Mouse (Mus musculus): ENCODE measurements at regions not wholly inside any gene's neighbourhood (a gene's known extent, or its start where the extent isn't known, plus 50 kb on each side); places are given as distances from the start of the nearest gene placed in this dataset.
"Not testable (repeated sequence)": the region's sequence is repeated elsewhere in the genome, so short reads cannot be mapped to it uniquely, and the experiment has no call there.

DNA sequence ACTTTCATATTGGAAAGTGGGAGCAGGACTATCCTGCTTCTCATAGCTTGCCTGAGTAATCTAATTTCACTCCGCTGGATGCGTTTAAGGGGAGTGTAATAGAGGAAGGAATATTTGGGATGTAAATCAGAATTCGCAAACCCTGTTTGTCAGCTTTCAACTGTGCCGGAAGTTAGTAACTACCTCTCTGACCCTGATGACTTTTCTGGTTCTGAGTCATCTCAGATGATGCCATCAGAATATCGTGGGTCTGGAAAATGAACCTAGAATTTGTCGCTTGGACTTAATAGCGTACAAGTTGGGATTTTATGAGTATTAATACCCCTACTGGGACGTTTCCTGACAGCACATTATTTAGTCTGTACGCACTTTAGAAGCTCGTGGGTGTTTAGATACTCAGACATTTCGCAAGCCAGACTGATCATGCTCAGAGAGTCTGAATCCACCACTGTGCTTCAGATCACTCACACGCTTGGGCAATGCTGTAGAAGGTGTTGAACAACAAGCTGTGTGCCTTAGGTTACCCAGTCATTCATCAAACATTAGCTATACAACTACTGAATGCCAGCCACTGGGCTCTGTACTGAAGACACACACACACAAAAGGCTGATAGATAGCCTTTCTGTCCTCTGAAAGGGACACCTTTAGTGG, 131.1 kb downstream of the Phlda1 start:
- DNase-seq (ENCODE audit: low spot score in 2 of 2): no peak

DNA sequence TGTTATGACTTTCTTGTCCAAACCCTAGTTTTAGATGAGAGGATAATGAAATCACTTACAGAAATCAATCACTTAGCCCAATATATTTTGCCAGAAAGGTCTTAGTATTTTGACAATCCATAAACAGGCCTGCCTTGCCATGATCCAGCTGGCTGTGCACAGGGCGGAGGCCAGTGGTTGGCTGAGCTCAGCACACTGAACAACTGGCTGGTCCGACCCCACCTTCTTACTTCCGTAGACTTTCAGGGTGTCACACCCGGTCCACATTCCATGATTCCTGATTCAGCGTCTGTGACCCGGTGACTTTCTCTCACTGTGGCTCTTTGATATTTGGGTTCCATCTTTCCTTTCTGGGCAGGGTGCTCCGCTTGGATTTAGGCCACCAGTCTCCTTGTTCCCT, 133.8 kb downstream of the Phlda1 start:
- DNase-seq (ENCODE audit: low spot score in 2 of 2): no peak

DNA sequence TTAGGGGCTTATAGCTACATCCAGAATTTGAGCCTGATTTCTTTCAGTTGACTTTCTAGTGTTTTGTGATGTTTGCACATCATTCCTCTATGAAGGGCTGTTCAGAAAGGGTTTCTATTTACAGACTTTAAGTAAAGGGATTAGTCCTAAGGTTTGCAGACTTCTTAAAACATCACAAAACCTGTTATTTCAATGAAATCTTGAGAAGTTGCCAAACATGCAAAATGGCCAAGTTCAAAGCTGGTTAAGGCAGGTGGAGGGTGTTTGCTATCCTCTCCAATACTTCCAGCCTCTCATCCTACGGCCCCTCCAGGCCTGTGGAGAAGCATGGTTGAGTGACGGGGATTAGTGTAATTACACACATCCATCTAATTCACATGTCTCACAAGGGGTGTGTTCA, 136.6 kb downstream of the Phlda1 start:
- no peak for DNase-seq (ENCODE audit: low spot score in 2 of 2)

DNA sequence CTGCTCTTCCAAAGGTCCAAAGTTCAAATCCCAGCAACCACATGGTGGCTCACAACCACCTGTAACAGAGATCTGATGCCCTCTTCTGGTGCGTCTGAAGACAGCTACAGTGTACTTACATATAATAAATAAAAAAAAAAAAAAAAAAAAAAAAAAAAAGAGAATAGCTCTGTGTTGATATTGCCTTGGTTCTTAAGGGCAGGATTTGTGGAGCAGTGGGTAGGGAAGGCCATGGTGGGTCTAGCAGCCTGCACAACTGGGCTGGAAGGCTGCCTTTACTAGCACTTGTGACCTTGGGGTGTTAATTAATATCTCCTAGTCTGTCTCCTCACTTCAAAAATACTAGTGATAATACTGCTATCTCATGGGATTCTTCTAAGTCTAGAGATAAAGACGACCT, 147.7 kb downstream of the Phlda1 start:
- not testable (repeated sequence) for DNase-seq (ENCODE audit: low spot score in 2 of 2)

DNA sequence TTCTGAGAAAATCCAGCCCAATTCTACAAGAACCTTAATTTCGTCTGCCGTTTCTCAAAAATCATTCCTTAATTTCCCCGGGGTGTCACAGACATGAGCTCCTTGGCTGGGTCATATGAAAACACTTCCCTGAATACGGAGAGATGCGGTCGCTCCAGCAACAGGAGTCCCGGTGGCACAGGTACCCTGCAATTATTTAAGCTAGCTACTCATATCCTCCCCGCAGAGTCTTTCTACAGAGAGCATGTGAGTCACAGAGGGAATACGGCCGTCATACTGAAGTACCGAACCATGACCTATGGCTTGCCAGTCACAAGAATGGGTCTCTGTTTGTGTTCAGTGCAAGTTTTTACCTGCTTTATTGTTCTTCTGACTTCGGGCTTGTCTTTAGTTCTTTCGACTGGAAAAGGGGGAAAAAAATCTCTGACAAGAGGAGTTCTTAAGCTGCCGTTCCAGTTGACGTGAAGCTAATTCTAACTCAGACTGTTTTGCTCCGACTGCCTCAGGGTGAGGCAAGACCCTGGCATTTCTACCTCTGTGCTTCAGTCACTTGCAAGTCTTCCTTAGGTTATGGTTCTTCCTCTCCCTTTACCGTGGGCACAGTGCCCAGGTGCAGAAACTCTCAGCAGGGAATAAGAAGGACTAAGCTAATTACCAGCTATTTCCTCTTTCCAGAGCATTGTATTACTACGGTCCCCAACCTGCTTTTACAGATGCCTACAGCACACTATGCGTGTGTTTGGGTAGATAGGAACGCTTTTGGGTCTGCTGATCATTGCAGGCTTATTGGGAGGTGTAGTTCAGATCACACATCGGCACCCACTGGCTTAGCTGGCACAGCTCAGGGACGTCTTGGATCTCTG, 148.5 kb downstream of the Phlda1 start:
- no peak for DNase-seq (ENCODE audit: low spot score in 2 of 2)

DNA sequence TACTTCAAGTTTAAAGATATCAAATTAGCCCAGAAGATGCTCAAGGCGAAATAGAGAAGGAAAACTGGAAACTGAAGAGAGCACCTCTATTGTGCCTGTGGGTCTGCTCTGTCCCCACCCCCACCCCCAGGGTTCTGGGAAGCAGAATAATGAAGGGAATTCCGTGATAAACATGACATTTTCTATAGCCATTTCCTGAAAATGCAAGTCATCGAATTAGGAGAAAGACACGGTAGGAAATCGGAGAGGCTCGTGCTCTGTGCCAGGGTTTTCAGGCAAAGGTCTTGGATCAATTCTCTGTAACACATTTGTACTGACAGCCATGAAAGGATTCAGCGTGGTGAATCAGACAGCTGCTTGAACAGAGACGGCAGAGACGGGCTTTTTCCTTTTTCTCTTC, 152.7 kb downstream of the Phlda1 start:
- no peak for DNase-seq (ENCODE audit: low spot score in 2 of 2)

DNA sequence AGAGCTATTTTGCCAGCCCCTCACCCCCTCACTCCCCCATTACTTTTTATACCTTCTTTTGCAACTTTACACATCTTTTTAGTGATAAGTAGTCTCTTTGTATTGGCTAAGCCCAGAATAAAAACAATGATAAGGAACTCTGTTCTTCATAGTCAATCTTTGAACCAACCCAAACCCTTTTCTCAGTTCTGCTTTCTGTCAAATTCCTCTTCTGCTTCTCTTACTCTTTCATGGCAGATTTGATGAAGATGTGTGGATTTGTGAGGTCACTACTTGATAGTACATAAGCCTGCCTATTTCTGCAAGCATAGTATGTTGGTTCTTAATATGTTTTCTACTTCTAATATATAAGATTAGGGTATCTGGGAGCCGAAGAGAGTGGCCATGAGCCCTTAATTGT, 156.6 kb downstream of the Phlda1 start:
- no peak for DNase-seq (ENCODE audit: low spot score in 2 of 2)

DNA sequence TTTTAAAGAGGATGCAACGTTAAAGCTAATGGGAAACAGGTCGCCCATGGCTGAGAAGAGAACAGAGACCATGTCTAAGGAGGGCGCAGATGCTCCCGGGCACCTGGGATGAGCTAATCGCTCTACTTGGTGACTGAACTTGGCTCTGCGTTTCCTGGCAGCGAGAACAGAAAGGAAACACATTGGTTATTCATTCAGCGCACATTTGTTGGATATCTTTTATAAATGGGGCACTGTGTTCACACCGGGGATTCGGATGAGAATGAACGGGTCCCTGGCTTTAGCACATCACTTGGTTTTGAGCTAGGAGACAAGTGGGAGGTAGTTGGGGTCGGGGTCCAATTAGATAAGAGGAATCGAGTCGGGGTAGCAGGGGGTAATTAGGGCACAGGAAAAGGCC, 159.7 kb downstream of the Phlda1 start:
- DNase-seq (ENCODE audit: low spot score in 2 of 2): no peak

DNA sequence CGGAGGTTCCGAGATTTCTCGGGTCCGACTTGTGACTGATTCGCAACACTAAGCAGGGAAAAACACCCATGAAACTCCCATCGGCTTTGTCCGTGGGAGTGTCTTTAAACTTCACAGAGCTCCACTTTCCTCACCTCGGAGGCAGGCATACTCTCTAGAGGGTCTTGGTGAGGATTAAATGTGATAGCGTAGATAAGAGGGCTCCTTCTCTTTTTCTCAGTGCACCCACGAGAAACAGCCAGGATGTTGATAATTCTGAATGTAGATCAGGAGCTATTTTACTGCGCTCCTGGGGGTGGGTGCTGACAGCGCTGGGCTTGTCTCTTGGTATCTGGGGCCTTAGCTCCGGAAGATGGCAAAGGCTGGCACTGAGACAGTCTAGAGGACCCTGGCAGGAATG, 160.9 kb downstream of the Phlda1 start:
- DNase-seq (ENCODE audit: low spot score in 2 of 2): no peak

DNA sequence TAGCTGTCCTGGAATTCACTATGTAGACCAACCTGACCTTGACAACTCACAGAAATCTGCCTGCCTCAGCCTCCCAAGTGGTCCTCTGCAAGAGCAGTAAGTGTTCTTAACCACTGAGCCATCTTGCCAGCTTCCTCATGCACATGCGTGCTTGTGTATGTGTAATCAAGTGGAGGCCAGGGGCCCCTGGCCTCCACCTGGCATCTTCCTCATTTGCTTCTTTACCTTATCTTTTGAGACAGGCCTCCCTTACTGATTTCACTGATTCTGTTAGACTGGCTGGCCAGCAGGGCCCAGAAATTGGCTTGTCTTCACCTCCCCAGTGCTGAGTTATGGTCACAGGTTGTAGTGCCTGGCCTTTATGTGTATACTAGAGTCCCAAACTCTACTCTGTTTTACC, 162.6 kb downstream of the Phlda1 start:
- no peak for DNase-seq (ENCODE audit: low spot score in 2 of 2)

DNA sequence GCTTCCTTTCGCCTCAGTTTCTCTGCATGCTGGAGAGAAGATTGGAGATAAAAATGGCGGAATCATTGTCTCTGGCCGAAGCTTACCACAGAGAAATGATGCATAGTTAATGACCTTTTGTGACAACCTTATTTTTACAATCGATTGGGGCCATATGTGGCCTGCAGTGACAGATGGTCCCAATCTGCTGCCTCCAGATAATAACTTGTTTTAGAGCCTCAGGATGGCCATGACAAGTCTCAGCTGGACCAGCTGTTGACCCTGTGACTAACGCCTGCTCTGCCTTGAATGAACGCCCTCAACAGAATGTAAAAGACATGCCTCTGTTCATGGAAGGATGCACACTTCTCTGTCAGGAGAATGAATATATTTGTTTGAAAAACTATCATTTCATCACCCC, 163.6 kb downstream of the Phlda1 start:
- no peak for DNase-seq (ENCODE audit: low spot score in 2 of 2)

DNA sequence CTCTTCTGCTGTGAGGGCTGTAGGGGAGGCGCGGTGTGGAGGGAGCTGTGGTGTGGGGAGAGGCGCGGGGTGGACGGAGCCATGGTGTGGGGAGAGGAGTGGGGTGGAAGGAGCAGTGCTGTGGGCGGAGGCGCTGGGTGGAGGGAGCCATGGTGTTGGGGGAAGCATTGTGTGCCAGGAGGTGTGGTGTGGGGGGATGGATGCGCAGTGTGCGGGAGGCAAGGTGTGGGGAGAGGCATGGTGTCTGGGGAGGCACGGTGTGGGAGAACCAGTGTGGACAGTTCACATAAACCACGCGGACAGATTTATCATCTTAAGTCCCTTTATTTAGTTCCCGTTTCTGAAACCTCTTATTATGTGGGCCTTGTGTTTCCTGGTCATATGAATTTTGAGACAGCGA, 164.6 kb downstream of the Phlda1 start:
- no peak for DNase-seq (ENCODE audit: low spot score in 2 of 2)

DNA sequence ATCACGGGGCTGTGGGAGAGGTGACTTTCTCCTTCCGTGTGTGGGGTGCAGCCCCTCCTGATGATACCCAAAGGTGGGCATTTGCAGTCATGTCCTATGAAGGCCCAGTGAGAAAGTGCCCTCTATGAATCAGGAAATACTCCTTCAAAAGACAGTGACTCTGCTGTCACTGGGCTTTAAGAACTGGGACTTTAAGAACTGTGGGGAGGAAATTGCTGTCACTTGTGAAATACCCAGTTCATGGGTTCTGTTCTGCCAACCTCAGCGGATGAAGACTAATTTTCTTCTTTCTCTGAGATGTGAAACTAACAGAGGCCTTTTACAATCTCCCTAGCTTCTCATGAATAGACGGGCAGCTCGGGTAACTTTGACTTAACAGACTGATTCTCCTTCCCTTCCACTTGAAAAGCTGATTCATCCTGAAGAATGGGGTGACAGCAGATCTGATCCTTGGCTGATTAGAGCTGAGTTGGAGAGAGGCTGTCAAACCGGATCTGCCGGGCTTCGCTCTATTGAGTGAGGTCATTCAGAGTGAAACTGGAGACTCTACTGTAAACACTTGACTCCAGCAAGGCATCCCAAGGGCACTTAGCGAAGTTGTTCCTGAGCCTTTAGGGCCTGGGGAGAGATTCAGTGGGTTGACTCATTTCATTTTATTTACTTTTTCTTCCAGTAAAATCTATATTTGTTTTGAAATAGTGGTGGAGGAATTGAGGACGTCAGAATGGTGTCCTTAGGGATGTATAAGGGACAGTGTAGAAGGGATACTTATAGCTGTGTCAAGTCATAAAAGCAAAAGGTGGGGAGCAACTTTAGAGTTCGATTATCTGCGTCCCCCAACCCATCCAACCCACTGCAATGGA, 166.6 kb downstream of the Phlda1 start:
- no peak for DNase-seq (ENCODE audit: low spot score in 2 of 2)

DNA sequence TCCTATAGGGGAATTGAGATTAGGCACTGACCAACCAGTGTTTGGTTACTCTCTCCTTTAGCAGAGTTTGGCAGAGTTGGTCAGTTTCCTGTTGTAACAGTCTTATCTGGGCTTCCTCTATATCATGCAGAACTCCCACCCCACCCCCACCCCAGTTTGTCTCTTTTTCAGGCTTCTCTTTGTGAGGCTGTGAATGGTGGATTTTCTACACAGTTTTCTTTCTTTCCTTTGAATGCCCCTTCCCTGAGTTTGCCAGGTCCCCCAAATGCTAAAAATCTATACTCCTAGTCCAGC, 167.2 kb downstream of the Phlda1 start:
- no peak for DNase-seq (ENCODE audit: low spot score in 2 of 2)

DNA sequence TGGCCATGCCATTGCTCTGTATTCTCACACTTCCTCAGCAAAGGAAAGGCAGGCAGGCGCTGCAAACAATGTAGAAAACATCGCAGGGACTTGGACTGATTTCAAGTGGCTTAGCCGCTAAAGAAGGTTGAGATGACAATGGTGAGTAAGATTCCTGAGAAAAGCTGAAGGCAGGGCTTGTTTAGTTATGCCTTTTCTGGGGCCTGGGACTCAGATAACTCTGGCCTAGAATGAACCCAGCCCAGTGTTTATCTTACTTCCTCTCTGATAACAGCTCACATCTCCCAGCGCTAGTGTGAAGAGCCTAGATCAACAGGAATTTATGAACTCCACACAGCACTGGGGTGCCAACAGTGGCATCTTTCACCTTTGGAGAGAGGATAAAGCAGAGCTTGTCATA, 170.2 kb downstream of the Phlda1 start:
- no peak for DNase-seq (ENCODE audit: low spot score in 2 of 2)

DNA sequence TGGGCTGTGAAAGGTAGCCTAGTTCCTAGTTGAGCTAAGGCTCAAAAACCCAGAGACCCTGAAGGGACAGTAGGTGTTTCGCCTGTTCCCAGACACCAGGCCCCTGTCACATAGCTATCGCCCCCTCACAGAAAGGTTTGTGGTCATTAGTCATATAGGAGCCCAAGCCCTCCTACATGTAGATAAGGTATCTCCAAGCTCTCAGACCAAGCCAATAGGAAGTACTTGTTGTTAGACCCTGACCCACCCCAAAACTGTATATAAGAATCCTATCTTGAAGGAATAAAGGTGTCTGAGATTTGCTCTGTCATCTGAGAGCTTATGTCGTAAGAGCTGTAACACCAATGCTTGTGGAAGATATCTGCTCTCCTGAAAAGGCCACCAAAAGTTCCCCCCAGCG, 174.8 kb downstream of the Phlda1 start:
- no peak for DNase-seq (ENCODE audit: low spot score in 2 of 2)

DNA sequence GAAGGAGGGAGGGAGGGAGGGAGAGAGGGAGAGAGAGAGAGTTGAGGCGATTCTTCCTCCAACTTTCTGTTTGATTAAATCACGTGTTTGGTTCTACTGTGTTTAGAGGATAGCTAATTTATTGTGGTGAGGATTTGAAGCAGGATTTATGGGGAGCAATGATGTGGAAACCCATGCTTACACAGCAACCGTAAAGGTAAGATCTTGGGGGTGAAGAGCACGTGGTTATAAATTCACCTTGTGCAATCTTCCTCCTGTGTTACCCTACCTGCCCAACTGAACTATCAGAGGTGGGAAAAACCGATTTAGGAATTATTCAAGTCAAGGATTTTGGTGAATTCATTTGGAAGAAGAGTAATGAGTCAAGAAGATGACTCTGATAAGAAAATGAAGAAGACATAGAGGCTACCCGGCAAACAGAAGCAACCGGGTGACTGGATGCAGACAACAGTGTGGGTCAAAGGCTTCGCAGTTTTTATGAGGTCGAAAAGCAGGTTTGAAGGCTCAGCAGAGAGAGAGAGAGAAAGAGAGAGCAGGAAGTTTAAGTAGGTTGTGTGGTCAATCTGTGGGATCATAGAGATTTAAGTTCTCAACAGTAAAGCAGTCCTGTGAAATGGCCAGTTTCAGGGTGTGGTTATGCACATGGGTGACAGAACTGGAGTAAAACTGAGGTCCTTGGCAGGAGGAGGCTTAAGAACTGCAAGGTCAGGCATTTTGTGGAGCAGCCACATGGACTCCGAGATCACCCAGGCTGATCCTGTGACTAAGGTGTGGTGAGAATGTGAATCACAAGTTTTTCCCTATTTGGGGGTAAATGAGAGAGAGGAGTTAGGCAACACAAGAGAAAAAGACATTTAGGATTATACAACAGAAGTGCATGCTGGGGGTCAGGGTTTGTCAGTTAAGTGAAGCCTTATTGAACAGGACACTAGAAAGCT, 178.6 kb downstream of the Phlda1 start:
- DNase-seq (ENCODE audit: low spot score in 2 of 2): no peak

DNA sequence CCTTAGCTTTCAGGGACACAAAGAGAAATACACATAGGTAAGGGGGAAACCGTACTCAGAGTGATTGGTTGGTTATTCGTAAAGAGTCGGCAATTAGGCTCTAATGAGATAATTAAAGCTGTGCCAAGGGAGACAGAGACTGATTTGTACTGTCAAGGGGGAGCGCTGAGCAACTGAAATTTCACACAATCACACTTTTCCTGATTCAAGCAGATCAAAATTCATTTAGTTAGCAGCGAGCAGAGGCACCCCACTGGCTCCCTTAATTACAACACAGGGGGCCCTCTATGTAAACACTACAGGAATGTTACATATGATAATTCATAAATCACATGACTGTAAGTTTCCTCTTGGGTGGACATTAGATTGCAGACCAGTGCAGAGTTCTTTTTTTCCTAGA, 180.5 kb downstream of the Phlda1 start:
- no peak for DNase-seq (ENCODE audit: low spot score in 2 of 2)

DNA sequence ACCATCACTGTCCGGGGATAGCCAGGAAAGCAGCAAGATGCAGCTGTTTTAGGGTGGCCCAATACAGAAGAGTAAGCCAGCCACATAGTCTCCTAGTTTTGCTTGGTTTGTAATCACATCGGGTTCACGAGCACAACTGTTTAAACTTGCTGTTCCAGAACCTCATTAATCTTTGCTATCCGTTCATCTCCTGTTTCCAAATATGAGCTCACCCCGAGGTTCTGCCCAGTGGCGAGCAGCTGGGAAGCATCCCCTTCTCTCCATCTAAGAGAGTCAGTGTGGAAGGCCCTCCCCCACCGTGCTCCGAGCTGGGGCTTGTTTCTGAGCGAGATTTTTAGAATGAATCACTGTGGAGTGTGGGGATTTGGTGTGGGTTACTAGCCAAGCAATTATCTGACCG, 183.5 kb downstream of the Phlda1 start:
- DNase-seq (ENCODE audit: low spot score in 2 of 2): no peak

DNA sequence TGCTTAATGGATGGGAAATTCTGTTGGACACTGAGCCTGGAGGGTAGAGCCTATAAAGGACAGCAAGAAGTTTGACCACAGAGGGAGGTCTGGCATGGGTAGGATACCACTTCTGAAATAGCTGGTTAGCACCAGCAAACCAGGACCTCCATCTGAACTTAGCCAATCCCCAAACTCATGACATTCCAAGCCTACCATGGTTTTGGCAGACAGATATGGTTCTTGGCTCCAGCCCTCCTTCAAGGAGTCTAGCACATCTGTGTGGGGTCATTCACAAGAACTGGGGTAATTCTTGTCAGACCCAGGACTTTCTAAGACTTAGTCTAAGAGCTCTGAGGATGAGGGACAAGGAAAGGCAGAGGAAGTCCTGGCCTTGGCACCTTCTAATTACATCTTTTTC, 187.7 kb downstream of the Phlda1 start:
- no peak for DNase-seq (ENCODE audit: low spot score in 2 of 2)
